In genomic region chr7:25154648-25155047, GRCm38 (mm10) we compare ENCODE assay signal across 9 mouse cellular contexts. TPM values are rescaled to one million over a fixed set of nuclear protein-coding genes. Genes with fewer than 3 reads are reported as not detected.
DNase-seq lines count a peak whose midpoint lies in the region; ATAC-seq lines count a peak whose summit lies in the region.
"Had no signal": no experiment of that assay in that cellular context is flagged by ENCODE, and none has a peak within 500 bp of the region (broad histone marks: within the 10 kb centered on the region; RNA-seq: fewer than 3 reads in every experiment).

No protein-coding gene starts in this region.

- H3K4me3 ChIP-seq in forebrain, embryonic 10.5 days, result no peak overlapping the region
- no peak overlapping the region for H3K4me3 ChIP-seq in forebrain, embryonic 11.5 days (ENCODE audit: low read depth, low read length)
- no peak overlapping the region for H3K4me3 ChIP-seq in hindbrain, embryonic 15.5 days
- no peak overlapping the region for H3K4me3 ChIP-seq in midbrain, embryonic 15.5 days

- peaks cover 85% of the 10 kb centered on the region for H3K27me3 ChIP-seq in forebrain, embryonic 10.5 days (ENCODE audit: poor library complexity, severe bottlenecking)
- no peaks in the 10 kb centered on the region for H3K27me3 ChIP-seq in forebrain, embryonic 11.5 days (ENCODE audit: control insufficient read depth, insufficient read depth, low read length)
- no peaks in the 10 kb centered on the region for H3K27me3 ChIP-seq in hindbrain, embryonic 15.5 days
- H3K27me3 ChIP-seq in midbrain, embryonic 15.5 days (replicated peaks), result no peaks in the 10 kb centered on the region

- 75% methylated on average over 4 of the region's 4 CpGs for WGBS in forebrain, embryonic 10.5 days
- 71% methylated on average over 4 of the region's 4 CpGs for WGBS in forebrain, embryonic 11.5 days
- 62% methylated on average over 4 of the region's 4 CpGs for WGBS in hindbrain, embryonic 15.5 days
- 56% methylated on average over 4 of the region's 4 CpGs for WGBS in midbrain, embryonic 15.5 days

- H3K9ac ChIP-seq in forebrain, embryonic 11.5 days (ENCODE audit: low read length), result no peak overlapping the region
- no peak overlapping the region for H3K9ac ChIP-seq in hindbrain, embryonic 15.5 days
- H3K9ac ChIP-seq in midbrain, embryonic 15.5 days, result 0 out of 2 replicates have a peak overlapping the region, but pooled peaks have one; percentile 15

- no peak for DNase-seq in forebrain, embryonic 10.5 days (ENCODE audit: extremely low spot score, low spot score)
- DNase-seq in forebrain, embryonic 11.5 days (ENCODE audit: low spot score), result no peak
- DNase-seq in MEL-GATA-1-ER (ENCODE audit: extremely low read depth, low read depth), result peak; percentile 33
- DNase-seq in layer of hippocampus, adult 9-10 months (ENCODE audit: low spot score), result no peak
- no peak for DNase-seq in embryo, embryonic 10 days (ENCODE audit: low spot score)
- no peak for DNase-seq in adrenal gland, postnatal 10 days
- DNase-seq: kidney, adult 8-10 months had no signal

- H3K4me2 ChIP-seq in forebrain, embryonic 11.5 days (ENCODE audit: low read depth, low read length, severe bottlenecking), result no peak overlapping the region
- peak overlapping the region; percentile 44; the same call in 1 of the 2 replicates for H3K4me2 ChIP-seq in hindbrain, embryonic 15.5 days
- H3K4me2 ChIP-seq in midbrain, embryonic 15.5 days, result peak overlapping the region; percentile 39

- H3K36me3 ChIP-seq in forebrain, embryonic 10.5 days (replicated peaks), result no peaks in the 10 kb centered on the region
- no peaks in the 10 kb centered on the region for H3K36me3 ChIP-seq in forebrain, embryonic 11.5 days (ENCODE audit: control insufficient read depth, insufficient read depth, low read length)
- no peaks in the 10 kb centered on the region for H3K36me3 ChIP-seq in hindbrain, embryonic 15.5 days
- no peaks in the 10 kb centered on the region for H3K36me3 ChIP-seq in midbrain, embryonic 15.5 days (replicated peaks)

- ATAC-seq in forebrain, embryonic 11.5 days (replicated peaks; ENCODE audit: low FRiP score), result no peak
- no peak for ATAC-seq in hindbrain, embryonic 15.5 days (ENCODE audit: low FRiP score, low read depth)
- ATAC-seq in midbrain, embryonic 15.5 days (replicated peaks), result no peak

- peaks cover 73% of the 10 kb centered on the region for H3K4me1 ChIP-seq in forebrain, embryonic 10.5 days
- peaks cover 48% of the 10 kb centered on the region for H3K4me1 ChIP-seq in forebrain, embryonic 11.5 days (replicated peaks; ENCODE audit: control insufficient read depth, insufficient read depth, low read length)
- H3K4me1 ChIP-seq in hindbrain, embryonic 15.5 days (replicated peaks), result peaks cover 64% of the 10 kb centered on the region
- peaks cover 66% of the 10 kb centered on the region for H3K4me1 ChIP-seq in midbrain, embryonic 15.5 days

- no peaks in the 10 kb centered on the region for H3K9me3 ChIP-seq in forebrain, embryonic 10.5 days
- H3K9me3 ChIP-seq in forebrain, embryonic 11.5 days (ENCODE audit: control insufficient read depth, low read length), result no peaks in the 10 kb centered on the region
- H3K9me3 ChIP-seq in hindbrain, embryonic 15.5 days, result no peaks in the 10 kb centered on the region
- no peaks in the 10 kb centered on the region for H3K9me3 ChIP-seq in midbrain, embryonic 15.5 days

- H3K27ac ChIP-seq in forebrain, embryonic 10.5 days, result peak overlapping the region; percentile 81
- H3K27ac ChIP-seq in forebrain, embryonic 11.5 days (ENCODE audit: low read depth, low read length), result no peak overlapping the region
- H3K27ac ChIP-seq in hindbrain, embryonic 15.5 days (replicated peaks), result peak overlapping the region; percentile 83
- H3K27ac ChIP-seq in midbrain, embryonic 15.5 days, result peak overlapping the region; percentile 89

RNA-seq across cellular contexts. Expression of gene Pou2f2, which starts 24.9 kb away (rescaled TPM):
- 5.5 and 7.0 TPM in 2 replicates for polyA plus RNA-seq in forebrain, embryonic 10.5 days (2016; fragmentation: Nextera tagmentation; extraction: Ambion mirVana)
- 16.8 and 19.9 TPM in 2 replicates for polyA plus RNA-seq in forebrain, embryonic 11.5 days (2014; fragmentation: Nextera tagmentation; extraction: Ambion mirVana)
- 29.6 and 33.4 TPM in 2 replicates for polyA plus RNA-seq in hindbrain, embryonic 15.5 days (2015; fragmentation: Nextera tagmentation; extraction: Ambion mirVana)
- polyA plus RNA-seq in midbrain, embryonic 15.5 days (2015; fragmentation: Nextera tagmentation; extraction: Ambion mirVana), result 45.5 and 59.1 TPM in 2 replicates
- total RNA-seq in adrenal gland, postnatal 10 days (2021), result 1 to 10 TPM; 2.3 to 3.6 TPM
